Mouse (Mus musculus): ENCODE data around the gene Tcf7l2.

DNA sequence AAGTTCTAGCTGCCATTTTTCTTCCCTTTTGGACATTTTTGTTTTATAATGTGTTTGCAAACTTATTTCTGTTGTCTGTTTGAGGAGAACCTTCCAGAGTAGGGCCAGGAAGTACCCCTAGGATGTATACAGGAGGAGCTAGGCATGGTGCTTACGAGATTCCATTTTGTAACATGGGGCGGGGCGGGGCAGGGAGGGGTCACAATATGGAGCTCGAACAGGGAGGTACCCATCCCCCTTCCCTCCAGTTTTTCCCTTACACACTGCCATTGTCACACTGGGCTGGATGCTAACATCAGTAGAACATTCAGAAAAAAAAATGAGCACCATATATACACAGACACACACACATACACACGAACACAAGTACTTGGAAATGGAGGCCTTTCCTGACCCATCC lies 187.1 kb downstream of the Tcf7l2 start:
- no peak for TF ChIP-seq MYOG (IDR thresholded peaks at IDR 0.05; ENCODE audit: control insufficient read depth, extremely low read depth, insufficient read length)
- no peak for TF ChIP-seq CTCF (IDR thresholded peaks at IDR 0.05; ENCODE audit: control insufficient read depth, insufficient read depth, insufficient read length)
